Mouse (Mus musculus) thymus, adult 18-20 months (tissue): ENCODE results near the gene Slc15a3.

Experiments
- DNase-seq, 2 experiments: peaks; one replicate each; pipeline ENCODE4 v3.0.0; 2022; ENCODE audit warnings: mixed read lengths in 2 of 2

Slc15a3 gene

DNA sequence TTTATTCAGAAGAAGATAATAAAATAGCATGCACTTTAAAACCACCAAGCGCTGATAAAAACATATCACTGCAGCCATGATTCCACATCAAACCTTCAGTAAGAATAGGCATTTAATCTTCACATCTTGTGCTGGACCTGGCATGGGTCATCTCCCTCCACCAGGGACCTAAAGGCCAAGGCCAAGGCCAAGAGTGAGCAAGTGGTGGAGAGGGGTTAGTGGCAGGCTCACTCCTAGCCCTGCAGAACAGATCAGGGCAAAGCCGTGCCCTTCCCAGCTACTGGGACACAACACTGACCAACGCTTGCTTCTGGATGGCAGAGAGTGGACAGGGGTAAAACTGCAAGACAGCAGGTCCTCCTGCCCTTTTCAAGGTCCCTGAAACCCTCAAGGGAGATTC is 31.1 kb downstream of the Slc15a3 start:
- DNase-seq = no peak

DNA sequence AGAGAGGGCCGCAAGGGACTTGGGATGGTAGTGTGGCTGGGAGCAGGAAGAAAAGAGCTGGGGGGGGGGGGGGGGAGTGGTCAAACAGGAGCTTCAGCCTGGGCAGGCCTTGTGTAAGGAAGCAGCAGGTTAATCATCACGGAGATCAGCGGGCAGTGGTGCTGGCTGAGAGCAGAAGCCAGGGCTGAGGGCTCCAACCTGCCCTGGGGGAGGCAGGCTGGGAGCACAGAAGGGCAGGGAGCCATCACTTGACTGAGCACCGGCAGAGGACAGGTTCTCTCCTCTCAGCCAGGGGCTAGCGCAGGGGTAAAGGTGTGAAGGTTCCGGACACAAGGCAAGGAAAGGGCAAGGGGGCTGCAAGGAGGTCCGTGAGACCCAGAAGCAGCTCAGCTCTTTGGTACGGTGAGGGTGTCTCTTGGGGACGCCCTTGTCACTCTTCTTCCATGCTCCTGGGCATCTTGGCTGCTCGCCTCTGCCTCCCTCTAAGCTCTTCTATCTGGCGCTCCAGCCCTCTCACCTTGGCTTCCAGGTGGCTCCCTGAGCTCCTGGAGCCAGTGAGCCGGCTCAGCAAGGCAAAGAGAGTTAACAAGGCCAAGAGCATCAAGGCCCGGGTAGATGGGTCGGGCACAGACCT is 31.9 kb downstream of the Slc15a3 start:
- no peak for DNase-seq

DNA sequence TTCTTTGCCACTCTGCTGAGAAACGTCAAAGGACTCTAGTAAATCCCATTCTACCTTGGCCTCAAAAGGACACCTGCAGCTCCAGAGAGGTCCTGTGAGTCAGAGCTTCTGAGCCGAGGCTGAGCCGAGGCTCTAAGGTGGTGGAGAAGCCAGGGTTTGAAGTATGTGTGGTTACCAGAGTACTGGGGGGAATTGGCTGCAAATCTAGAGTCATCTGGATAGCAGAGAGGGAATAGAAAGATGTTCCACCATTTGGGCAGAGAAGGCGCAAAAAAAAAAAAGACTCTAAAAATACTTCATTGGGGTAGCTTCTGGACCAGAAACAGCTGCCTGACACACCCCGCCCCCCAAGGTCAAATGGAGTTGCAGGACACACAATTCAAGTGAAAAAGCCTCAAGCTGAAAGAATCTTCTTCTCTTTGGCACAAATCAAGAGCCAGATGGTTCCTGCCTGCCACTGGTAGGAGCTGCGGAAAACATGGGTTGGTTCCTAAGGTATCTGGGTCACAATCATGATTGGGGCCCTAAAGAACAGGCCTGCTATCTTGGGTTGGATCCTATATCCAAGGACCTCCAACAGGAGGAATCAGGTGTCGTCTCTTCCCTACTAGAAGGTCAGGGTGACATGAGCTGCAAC is 38.8 kb downstream of the Slc15a3 start:
- DNase-seq = no peak

DNA sequence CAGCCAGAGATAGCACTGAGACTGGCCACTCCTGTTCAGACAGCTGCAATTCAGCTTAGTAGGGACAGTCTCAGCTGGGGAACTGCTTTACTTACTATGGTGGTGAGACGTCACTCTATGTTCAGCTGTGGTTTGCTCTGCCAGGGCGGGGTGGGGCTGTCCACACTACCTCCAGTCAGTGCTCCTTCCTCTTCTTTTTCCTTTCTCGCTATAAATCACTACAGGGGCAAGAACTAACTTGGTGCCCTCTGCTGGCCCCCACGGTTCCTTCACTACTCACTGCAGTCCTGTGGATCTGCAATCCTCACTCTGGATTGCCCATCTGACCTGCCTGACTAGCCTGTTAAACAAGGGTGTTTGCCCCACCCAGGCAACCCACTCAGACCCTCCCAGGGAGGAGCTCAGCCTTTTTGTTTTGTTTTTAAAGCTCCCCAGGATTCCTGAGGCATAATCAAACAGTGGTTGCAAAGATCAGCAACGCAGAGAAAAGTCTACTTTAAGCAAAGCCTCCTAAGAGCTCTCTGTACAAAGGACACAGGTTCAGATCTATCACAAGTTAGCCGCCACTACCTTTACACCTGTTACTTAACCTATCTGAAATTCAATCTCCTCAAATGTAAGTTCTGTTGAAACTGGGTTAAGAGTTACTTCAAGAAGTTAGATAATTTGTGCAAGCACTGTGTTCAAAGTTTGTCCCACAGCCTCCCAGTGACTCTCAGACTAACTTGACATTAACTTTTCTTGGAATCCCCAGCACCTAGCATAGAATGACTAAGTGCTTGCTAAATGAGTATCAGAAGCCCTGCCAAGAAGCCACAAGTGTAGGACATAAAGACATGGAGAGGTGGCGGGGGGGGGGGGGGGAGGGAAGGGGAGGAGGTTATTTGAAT is 40.8 kb downstream of the Slc15a3 start:
- DNase-seq = peak; percentile 32 to 40

DNA sequence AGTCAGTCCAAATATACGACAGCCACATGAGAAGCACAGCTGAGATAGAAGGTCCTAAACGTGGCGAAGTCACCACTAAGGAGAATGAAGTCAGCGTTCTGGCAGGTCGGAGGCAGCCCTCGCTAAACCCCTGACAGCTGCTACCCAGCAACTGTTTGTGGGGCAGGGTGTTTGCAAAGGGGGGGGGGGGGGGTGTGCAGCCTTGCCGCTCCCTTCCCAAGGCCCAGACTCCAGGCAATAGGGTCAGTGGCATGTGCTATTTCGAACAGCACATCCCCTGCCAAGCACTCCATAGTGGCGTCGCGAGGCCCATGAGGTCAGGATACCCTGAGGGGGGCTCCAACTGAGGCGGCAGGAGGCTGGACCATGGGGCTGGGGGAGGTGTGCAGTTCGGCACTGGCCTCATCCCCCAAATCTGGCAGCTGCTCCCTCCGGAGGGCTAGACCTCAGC is 41.5 kb downstream of the Slc15a3 start:
- no peak for DNase-seq

DNA sequence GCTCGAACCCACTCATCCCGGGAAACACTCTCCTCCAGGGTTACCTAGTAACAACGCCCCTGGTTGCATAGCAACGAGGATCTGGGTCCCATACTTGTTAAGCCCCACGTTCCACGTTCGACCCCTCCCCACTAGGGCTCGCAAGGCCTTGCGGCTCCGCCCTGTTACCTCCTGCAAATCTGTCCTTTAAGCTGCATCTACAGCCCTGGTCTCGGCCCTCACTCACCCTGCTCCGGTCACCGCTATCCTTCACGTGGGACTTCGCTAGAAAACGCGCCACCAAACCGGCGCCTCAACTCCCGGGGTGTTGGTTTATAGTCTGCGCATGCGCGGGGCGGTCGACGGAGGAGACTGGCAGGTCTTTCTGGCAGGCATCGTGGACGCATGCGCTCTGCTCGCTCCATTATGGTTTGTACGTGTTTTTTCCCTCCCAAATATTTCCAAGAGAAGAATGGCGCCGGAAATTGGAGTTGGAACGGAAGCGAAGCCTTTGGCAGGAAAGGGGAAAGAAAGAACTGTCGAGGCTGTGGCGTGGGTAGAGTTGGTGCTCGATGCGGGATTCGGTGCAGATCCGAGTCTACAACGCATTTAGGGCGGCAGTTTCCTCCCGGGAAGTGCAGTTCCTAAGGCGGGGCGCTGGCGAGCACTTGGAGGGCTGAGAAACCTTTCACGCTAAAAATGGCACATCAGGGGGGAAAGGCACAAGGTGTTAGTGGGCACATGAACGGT is 42.1 kb downstream of the Slc15a3 start, which contains the start of gene Tmem109:
Gene Tmem109, minus strand, starts transcription at position 576 of the 729 bp plus-strand sequence.
- peak; percentile 84 to 88 for DNase-seq

DNA sequence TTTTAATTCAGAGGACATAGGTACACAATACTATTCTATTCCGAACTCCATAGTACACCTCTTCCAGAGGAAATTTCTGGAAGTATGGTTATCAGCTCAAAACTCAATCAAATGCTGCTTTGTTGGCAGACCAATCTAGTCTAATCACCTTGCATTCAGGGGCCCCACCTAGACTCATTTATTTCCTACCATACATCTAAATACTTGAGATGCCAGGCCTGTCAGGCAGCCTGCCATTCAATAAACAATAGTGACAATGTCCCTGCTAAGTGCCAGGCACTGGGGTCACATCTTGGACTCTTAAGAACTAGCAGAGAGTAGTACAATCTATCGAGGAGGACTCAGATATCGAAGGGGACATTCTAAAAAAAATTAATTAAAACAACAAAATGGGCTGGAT is 52.7 kb downstream of the Slc15a3 start:
- DNase-seq = no peak

DNA sequence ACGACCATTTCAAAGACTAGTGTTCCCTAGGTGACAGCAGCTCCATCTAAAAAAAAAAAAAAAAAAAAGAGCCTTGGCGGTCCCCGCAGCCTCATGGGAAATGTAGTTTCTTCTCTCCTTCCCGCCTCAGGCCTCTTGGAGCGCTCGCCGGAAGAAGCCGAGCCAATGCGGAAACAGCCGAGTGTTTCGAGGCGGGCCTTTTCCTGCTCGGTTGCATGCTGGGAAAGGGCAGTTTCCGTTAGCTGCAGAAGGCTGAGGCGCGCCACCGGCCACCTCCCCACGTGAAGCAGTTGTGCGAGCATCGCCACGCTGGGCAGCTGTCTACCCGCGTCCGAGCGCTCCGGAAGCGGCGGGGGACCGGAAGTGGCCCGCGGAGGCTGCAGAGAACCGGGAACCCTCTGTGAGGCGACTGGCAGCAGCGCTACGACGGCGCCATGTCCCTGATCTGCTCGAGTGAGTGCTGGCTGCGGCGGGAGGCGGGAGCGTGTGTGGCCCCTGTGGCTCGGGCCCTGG is 55.5 kb downstream of the Slc15a3 start, which contains the start of gene Prpf19:
Gene Prpf19, plus strand, starts transcription at position 216 of the 513 bp plus-strand sequence.
- DNase-seq = peak; percentile 95 to 96

DNA sequence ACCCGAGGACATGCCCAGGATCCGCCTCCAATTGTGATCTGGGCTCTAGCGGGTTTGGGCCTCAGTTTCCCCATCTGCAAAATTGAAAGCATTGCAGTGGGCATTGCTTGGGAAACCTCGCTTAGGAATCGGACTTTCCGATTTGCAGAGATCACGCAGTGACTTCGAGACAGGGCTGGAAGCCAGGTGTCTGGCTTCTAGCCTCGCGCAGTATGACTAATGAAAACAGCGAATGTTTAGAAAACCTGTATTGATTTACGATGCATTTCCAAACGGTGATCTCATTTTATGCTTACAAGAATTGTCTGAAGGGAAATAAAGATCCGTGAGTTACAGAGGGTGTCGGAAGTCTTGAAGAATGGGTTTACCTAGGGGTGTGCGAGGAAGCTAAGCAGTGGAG is 56.2 kb downstream of the Slc15a3 start:
- DNase-seq = no peak

DNA sequence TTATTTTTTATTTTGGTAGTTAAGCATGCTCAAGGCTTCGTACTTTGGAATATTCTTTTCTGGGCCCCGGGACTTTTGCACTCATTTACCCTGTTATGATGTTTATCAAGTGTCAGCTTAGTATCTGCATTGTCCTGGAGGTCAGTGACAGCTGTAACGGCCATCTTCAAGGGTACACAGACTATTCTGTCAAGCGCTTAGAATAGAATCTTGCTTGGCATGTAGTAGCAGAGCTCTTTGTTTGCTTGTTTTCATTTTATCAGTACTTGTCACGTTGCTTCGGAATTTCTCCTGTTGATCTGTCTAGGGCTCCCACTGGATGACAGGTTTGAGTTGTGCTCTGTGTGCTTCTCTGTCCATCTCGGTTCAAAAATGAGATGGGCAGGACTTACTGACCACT is 57.3 kb downstream of the Slc15a3 start:
- no peak for DNase-seq

DNA sequence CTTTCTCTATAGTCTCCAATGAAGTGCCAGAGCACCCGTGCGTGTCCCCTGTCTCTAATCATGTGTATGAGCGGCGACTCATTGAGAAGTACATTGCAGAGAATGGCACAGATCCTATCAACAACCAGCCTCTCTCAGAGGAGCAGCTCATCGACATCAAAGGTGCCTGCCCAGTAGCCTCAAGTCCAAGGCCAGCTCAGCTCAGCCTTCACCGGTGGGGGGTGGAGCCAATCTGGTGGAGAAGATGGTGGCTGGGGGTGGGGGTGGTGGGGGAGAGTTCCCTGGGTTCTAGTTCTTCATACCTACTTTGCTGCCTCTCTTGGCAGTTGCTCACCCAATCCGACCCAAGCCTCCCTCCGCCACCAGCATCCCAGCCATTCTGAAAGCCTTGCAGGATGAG is 58.0 kb downstream of the Slc15a3 start:
- DNase-seq = no peak

DNA sequence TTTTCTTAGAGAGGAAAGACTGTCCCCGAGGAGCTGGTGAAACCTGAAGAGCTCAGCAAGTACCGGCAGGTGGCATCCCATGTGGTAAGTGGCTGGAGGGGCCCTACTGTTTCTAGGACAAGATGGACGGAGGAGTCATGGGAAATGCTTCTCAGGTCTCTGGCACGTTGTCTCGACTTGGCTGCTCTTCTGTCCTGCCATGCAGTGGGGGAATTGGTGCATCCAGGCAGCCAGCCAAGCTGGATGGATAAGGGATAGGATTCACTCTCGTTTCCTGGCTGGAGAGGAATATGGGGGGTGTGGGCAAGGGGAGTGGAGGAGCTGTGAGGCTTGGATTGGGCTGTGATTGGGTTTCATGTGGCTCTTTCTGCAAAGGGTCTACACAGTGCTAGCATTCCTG is 60.8 kb downstream of the Slc15a3 start:
- no peak for DNase-seq

DNA sequence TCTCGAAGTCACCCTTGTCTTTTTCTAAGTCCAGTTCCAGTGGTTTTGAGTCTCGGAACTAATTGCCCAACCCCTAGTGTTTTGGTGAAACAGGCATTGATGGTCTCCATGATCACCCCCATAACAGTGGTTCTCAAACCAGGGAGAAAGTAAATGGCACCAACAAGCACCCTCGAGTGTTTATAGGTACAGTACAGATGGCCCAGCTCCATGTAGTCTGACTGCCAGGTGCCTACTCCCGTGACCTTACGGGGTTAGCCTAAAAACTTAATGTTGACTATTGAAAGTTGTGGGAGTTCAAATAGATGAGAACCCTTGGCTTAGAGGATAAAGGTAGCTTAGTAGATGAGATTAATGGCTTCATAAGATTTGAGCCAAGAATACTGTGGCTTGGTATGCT is 61.5 kb downstream of the Slc15a3 start:
- DNase-seq = no peak

DNA sequence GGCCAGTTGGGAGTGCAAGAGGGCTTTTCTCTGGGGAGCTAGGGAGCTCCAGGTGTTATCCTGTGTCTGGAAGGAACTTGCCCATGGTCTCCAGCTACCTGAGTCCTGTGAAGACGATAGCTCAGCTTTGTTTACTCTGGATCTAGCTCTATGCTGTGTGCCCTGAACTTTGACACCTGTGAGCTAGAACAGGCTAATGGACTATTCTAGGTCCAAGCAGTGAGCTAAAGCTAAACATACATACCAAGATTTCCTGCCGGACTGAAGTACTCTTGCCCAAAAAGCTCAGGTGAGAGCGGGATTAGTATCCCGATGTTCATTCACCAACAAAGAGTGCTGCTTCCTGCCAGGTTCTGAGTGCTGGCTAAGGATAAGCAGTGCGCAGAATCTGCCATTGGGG is 65.0 kb downstream of the Slc15a3 start:
- DNase-seq = no peak

DNA sequence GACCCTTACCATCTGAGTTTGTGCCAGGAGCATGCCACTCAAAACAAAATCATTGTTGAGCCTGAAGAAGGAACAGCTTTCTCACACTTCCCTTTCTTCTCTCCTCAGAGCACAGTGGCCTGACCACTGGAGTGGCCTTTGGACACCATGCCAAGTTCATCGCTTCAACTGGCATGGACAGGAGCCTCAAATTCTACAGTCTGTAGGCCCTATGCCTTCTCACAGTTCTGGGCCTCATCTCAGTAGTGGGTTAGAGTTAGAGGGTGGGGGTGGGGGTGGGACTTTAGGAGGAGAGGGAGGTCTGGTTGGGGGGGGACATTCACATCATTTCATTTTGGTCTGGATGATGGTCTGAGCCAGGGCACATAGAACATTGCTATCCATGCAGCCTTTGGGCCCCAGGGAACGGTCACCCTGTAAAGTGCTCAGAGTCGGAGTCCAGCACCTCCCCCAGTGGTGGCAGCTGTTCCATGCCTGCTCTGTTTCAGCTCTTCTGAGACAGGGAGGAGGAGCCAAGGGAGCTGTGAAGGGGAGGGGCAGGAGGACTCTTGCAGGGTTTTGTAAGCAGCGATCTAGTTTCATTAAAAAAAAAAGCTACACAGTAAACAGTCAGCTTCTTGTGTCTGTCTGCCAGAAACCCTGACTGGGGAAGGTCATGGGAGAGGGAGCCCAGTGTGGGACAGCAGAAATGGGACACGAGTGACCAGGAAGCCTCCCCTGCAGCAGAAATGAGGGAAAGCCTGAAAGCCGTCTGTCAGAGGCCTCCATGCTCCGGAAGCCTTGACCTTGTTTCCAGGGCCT is 65.6 kb downstream of the Slc15a3 start:
- DNase-seq = no peak

DNA sequence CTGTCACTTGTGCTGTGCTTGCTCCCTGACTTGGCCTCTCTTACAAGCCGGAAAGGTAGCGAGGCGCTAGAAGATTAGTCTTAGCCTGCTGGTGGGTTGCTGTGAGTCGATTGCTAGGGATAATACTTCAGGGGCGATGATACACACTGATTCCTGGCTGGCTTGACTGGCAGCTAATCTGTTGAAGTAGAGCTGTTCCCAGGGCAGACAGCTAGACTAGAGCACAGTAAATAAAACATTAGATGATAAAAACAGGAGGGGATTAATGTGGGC is 66.1 kb downstream of the Slc15a3 start:
- no peak for DNase-seq

DNA sequence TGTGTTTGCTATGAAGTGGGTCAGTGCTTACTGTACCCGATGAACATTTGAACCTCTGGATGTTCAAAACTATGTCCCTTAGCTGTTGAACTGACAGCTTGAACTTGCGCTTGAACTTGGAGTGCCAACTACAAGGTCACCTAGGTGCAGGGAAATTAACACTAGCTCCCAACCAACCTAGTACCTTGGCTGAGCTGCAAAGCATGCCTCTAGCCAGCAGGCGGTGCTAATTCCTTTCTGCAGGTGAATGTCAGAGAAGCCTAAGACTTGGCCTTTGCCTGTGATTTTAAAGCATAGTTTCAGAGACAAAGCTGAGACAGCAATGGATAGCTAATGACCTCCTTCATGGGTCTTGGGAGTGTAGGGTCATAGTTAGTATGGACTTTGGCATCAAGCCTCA is 68.4 kb downstream of the Slc15a3 start:
- peak; percentile 16 to 20 for DNase-seq
